Mouse (Mus musculus): ENCODE measurements around the gene Rtl8b. TPM values are rescaled to one million over a fixed set of nuclear protein-coding genes. Genes with fewer than 3 reads are reported as not detected.
"Not testable (repeated sequence)": the region's sequence is repeated elsewhere in the genome, so short reads cannot be mapped to it uniquely, and the experiment has no call there.

The Rtl8b gene
- polyA plus RNA-seq, 1 experiment from 2014 or later = 66.1 TPM

DNA sequence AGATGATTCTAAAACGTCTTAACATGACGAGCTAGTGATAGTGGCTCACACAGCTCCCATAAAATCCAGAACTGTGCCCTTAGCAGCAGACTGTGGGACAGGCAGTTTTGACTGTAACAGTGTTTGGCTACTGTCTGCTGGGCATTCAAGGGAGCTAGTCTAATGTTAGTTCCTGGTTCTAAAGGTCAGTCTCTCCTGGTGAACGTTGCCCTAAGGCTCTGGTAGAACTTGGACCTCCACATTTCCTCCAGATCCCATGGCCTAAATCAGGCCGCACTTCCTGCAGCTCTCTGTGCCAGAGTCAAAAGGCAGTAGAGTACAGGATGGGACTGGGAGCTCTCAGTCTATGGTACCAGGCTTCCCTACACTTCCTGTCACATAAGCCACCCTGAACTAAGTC lies 14.5 kb upstream of the Rtl8b start:
- H3K4me3 ChIP-seq (ENCODE audit: low read depth, low read length); H3K27ac ChIP-seq (ENCODE audit: low read depth, low read length); H3K4me1 ChIP-seq (replicated peaks; ENCODE audit: control insufficient read depth, insufficient read depth, low read length); H3K9ac ChIP-seq (ENCODE audit: low read length); H3K4me2 ChIP-seq (ENCODE audit: low read depth, low read length, severe bottlenecking); ATAC-seq (replicated peaks; ENCODE audit: low FRiP score); H3K9me3 ChIP-seq (ENCODE audit: control insufficient read depth, low read length); H3K27me3 ChIP-seq (ENCODE audit: control insufficient read depth, insufficient read depth, low read length); DNase-seq (ENCODE audit: low spot score); H3K36me3 ChIP-seq (ENCODE audit: control insufficient read depth, insufficient read depth, low read length): not testable (repeated sequence)
- 81% methylated on average over 2 of the region's 4 CpGs for WGBS

DNA sequence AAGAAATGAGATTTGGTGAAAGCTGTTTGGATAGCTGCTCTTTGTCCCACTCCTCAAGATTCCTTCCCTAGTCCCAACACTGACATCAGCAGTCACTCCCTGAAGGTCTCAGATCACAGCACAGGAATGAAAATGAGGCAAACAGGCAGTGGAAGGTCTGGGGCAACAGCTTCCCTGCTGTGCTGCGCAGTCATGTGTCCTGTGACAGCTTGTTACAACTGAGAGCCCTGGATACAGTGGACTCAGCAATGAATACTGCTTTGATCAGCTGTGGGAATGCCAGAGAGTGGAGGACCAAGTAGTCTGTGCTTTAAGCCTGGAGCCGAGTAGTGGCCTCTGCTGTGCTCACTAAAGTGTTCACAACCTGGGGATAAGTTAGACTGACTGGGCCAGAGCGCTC lies 12.4 kb upstream of the Rtl8b start:
- not testable (repeated sequence) for H3K4me1 ChIP-seq (replicated peaks; ENCODE audit: control insufficient read depth, insufficient read depth, low read length); DNase-seq (ENCODE audit: low spot score); H3K27ac ChIP-seq (ENCODE audit: low read depth, low read length); H3K27me3 ChIP-seq (ENCODE audit: control insufficient read depth, insufficient read depth, low read length); H3K4me2 ChIP-seq (ENCODE audit: low read depth, low read length, severe bottlenecking); ATAC-seq (replicated peaks; ENCODE audit: low FRiP score); H3K36me3 ChIP-seq (ENCODE audit: control insufficient read depth, insufficient read depth, low read length); H3K9ac ChIP-seq (ENCODE audit: low read length); H3K4me3 ChIP-seq (ENCODE audit: low read depth, low read length); H3K9me3 ChIP-seq (ENCODE audit: control insufficient read depth, low read length)
- 25% methylated on average over 1 of the region's 3 CpGs for WGBS

DNA sequence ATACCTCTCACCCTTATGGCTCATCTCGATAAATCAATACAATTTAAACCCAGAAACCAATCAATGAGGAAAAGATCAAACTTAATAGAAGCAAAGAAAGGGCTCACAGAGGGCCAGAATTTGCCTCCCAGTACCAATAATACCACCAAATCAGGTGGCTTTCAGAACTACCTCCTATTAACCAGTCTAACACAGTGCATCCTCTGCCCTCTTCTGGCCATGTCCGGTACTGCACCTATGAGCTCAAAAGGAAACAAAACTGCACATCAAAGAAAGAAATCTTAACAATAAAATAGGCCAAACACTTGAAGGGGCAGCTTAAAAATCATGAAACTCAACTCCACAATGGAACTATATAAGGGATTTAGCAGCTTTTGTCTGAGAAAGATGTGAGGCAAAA lies 6.7 kb upstream of the Rtl8b start:
- H3K27me3 ChIP-seq (ENCODE audit: control insufficient read depth, insufficient read depth, low read length); H3K36me3 ChIP-seq (ENCODE audit: control insufficient read depth, insufficient read depth, low read length); H3K4me1 ChIP-seq (replicated peaks; ENCODE audit: control insufficient read depth, insufficient read depth, low read length); H3K4me3 ChIP-seq (ENCODE audit: low read depth, low read length); H3K9me3 ChIP-seq (ENCODE audit: control insufficient read depth, low read length); ATAC-seq (replicated peaks; ENCODE audit: low FRiP score); H3K4me2 ChIP-seq (ENCODE audit: low read depth, low read length, severe bottlenecking); H3K27ac ChIP-seq (ENCODE audit: low read depth, low read length); H3K9ac ChIP-seq (ENCODE audit: low read length); DNase-seq (ENCODE audit: low spot score): not testable (repeated sequence)
- 10% methylated on average over 2 of the region's 2 CpGs for WGBS

DNA sequence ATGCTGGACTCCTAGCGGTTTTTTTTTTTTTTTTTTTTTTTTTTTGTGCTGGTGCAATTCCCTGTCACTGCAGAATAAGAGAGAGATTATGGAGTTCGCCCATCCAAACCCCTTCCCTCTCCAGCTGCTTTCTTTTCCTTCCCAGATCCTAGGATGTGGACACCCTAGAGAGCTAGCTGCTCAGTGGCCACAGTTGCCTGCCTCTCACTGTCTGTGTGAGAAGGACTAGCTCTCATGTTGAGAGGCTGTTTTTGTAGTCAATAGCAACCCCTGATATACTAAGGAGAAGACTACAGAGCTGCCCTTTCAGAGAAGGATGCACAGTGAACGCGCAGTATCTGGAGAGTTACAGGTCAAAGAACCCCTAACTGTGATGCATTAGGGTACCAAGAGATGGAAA lies 488 bp upstream of the Rtl8b start:
- peak overlapping the region; percentile 29; the same call in 1 of the 2 replicates for H3K9ac ChIP-seq (ENCODE audit: low read length)
- H3K9me3 ChIP-seq (ENCODE audit: control insufficient read depth, low read length); H3K27me3 ChIP-seq (ENCODE audit: control insufficient read depth, insufficient read depth, low read length); H3K4me1 ChIP-seq (replicated peaks; ENCODE audit: control insufficient read depth, insufficient read depth, low read length); H3K36me3 ChIP-seq (ENCODE audit: control insufficient read depth, insufficient read depth, low read length); H3K27ac ChIP-seq (ENCODE audit: low read depth, low read length); DNase-seq (ENCODE audit: low spot score): not testable (repeated sequence)
- H3K4me2 ChIP-seq (ENCODE audit: low read depth, low read length, severe bottlenecking) = peak overlapping the region; percentile 31; the same call in 1 of the 2 replicates
- ATAC-seq (replicated peaks; ENCODE audit: low FRiP score) = peak; percentile 37
- WGBS = 12% methylated on average over 4 of the region's 4 CpGs
- H3K4me3 ChIP-seq (ENCODE audit: low read depth, low read length) = peak overlapping the region; percentile 22; the same call in 1 of the 2 replicates

DNA sequence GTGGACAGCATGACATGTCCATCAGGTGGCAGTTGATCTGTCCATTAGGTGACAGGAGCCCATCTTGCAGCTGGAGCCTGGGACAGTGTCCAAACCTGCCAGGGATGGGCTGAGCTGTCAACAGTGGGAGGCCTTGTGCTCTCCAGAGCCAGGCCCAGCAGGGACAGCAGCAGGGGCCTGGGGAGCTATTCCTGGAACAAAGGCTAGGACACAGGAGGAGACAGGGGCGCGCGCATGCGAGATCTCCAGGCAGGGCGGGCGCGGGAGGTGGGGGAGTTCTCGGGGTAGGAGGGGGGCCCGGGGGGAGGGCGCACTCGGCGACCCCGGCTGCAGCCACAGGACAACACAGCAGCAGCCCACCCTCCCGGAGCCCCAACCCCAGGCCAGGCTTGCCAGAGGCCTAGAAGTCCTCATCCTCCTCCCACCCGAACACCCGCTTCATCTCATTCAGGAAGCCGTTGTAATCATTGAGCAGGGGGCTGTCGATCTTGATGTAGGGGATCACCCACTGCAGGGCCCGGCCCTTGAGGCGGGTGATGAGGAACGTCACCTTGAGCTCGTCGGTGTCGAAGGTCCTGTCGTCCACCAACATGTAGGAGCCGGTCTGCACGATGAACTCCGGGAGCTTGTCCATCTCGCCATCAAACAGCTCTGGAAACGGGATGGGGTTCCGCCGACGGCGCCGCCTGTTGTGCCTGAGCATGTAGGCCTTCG lies 494 bp downstream of the Rtl8b start:
- not testable (repeated sequence) for DNase-seq (ENCODE audit: low spot score); H3K27ac ChIP-seq (ENCODE audit: low read depth, low read length); H3K4me2 ChIP-seq (ENCODE audit: low read depth, low read length, severe bottlenecking); H3K9ac ChIP-seq (ENCODE audit: low read length); H3K4me1 ChIP-seq (replicated peaks; ENCODE audit: control insufficient read depth, insufficient read depth, low read length); H3K36me3 ChIP-seq (ENCODE audit: control insufficient read depth, insufficient read depth, low read length); H3K27me3 ChIP-seq (ENCODE audit: control insufficient read depth, insufficient read depth, low read length); H3K9me3 ChIP-seq (ENCODE audit: control insufficient read depth, low read length)
- peak; percentile 70 for ATAC-seq (replicated peaks; ENCODE audit: low FRiP score)
- WGBS = no CpG with 5 or more reads among the region's 36 CpGs
- H3K4me3 ChIP-seq (ENCODE audit: low read depth, low read length) = peak overlapping the region; percentile 22; the same call in 1 of the 2 replicates

DNA sequence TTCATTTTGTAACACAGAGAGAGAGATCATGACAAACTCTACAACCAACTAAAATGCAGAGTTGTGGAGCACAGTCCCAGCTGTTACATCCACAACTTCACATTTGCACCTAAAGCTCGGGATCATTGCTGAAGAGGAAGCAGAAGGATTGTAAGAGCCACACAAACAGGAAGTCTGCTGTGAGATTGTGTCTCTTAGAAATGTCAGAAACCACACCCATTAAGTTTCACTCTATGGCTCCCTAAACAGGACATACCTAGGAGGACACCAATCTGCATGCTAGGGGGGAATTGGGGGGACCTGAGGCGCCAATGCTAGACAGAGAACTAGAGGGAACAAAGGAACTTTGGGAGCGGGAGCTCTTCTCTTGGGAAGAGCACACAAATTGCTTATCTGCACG lies 17.3 kb downstream of the Rtl8b start:
- H3K4me2 ChIP-seq (ENCODE audit: low read depth, low read length, severe bottlenecking); H3K9me3 ChIP-seq (ENCODE audit: control insufficient read depth, low read length); H3K4me3 ChIP-seq (ENCODE audit: low read depth, low read length); DNase-seq (ENCODE audit: low spot score); H3K27me3 ChIP-seq (ENCODE audit: control insufficient read depth, insufficient read depth, low read length); H3K4me1 ChIP-seq (replicated peaks; ENCODE audit: control insufficient read depth, insufficient read depth, low read length); H3K9ac ChIP-seq (ENCODE audit: low read length); ATAC-seq (replicated peaks; ENCODE audit: low FRiP score); H3K27ac ChIP-seq (ENCODE audit: low read depth, low read length); H3K36me3 ChIP-seq (ENCODE audit: control insufficient read depth, insufficient read depth, low read length): not testable (repeated sequence)
- WGBS = 61% methylated on average over 4 of the region's 4 CpGs

DNA sequence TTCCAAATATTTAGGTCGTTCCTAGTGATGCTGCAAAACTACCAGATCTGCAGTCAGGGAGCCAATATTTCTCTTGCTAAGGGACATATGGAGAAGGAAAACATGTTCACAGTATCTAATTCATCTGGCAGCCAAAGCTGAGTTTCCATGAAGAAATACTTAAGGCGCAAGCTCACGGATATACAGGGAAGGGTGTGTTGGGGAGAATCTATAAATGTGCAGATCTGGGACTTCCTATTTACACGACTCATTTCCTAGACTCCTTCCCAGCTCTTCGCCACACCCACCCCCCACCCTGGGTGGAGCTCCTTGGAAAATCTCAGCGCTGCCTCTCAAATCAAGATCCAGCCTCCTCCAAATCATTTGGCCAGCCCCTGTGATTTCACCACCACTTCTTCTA lies 24.3 kb downstream of the Rtl8b start:
- DNase-seq (ENCODE audit: low spot score) (no peak), ATAC-seq (replicated peaks; ENCODE audit: low FRiP score) (no peak)
- no peaks in the 10 kb centered on the region for H3K9me3 ChIP-seq (ENCODE audit: control insufficient read depth, low read length)
- H3K4me2 ChIP-seq (ENCODE audit: low read depth, low read length, severe bottlenecking) = no peak overlapping the region
- no peak overlapping the region for H3K27ac ChIP-seq (ENCODE audit: low read depth, low read length)
- WGBS = 87% methylated on average over 6 of the region's 6 CpGs
- H3K36me3 ChIP-seq (ENCODE audit: control insufficient read depth, insufficient read depth, low read length) = no peaks in the 10 kb centered on the region
- no peaks in the 10 kb centered on the region for H3K27me3 ChIP-seq (ENCODE audit: control insufficient read depth, insufficient read depth, low read length)
- H3K9ac ChIP-seq (ENCODE audit: low read length) = no peak overlapping the region
- H3K4me3 ChIP-seq (ENCODE audit: low read depth, low read length) = no peak overlapping the region
- H3K4me1 ChIP-seq (replicated peaks; ENCODE audit: control insufficient read depth, insufficient read depth, low read length) = no peaks in the 10 kb centered on the region

DNA sequence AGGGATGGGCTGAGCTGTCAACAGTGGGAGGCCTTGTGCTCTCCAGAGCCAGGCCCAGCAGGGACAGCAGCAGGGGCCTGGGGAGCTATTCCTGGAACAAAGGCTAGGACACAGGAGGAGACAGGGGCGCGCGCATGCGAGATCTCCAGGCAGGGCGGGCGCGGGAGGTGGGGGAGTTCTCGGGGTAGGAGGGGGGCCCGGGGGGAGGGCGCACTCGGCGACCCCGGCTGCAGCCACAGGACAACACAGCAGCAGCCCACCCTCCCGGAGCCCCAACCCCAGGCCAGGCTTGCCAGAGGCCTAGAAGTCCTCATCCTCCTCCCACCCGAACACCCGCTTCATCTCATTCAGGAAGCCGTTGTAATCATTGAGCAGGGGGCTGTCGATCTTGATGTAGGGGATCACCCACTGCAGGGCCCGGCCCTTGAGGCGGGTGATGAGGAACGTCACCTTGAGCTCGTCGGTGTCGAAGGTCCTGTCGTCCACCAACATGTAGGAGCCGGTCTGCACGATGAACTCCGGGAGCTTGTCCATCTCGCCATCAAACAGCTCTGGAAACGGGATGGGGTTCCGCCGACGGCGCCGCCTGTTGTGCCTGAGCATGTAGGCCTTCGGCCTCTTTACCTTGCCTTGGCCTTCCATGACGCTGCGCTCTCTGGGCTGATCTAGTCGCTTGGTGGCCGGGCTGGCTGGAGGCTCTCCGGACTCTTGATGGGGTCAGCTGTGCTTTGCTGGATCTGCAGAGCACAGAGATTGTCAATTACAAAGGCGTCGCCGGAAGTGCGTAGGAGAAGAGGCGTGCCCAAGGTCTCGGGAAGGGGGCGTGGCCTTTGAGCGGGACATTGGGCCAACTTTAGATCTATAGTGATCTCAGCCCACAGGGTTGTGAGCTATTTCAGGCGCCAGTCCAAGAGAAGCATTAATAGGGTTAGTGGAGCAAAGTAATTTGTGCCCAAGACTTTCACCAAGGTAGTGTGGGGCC lies 26.9 kb downstream of the Rtl8b start, which contains the start of gene Rtl8a:
Gene Rtl8a (minus strand): TSS at position 703 of the 982 bp plus-strand sequence.
- H3K4me3 ChIP-seq (ENCODE audit: low read depth, low read length) = peak within 1 kb of the TSS; percentile 25
- not testable (repeated sequence) for H3K4me1 ChIP-seq (replicated peaks; ENCODE audit: control insufficient read depth, insufficient read depth, low read length); H3K9ac ChIP-seq (ENCODE audit: low read length); H3K27ac ChIP-seq (ENCODE audit: low read depth, low read length); H3K36me3 ChIP-seq (ENCODE audit: control insufficient read depth, insufficient read depth, low read length); H3K9me3 ChIP-seq (ENCODE audit: control insufficient read depth, low read length); H3K27me3 ChIP-seq (ENCODE audit: control insufficient read depth, insufficient read depth, low read length)
- peak within 1 kb of the TSS; percentile 34; the same call in 1 of the 2 replicates for H3K4me2 ChIP-seq (ENCODE audit: low read depth, low read length, severe bottlenecking)
- peak; percentile 83 for DNase-seq (ENCODE audit: low spot score)
- 14% methylated on average over 11 of the region's 50 CpGs for WGBS
- peak; percentile 95 for ATAC-seq (replicated peaks; ENCODE audit: low FRiP score)

Data from forebrain, embryonic 11.5 days (tissue).